Mouse (Mus musculus) Patski (cell line): ENCODE data around the gene Fgfr2. TPM values are rescaled to one million over a fixed set of nuclear protein-coding genes. Genes with fewer than 3 reads are reported as not detected.

Source experiments
- ATAC-seq: fragments of 100-300 bp; one replicate; pipeline ENCODE4 v1.8.0; 2021
- CTCF ChIA-PET: fragments of 350-600 bp; sonication (Branson Sonifier 250); formaldehyde crosslinking; loops from one replicate; lab custom pipeline; 2022; ENCODE audit warnings: inconsistent platforms; lab: Charles Lee
- POLR2A ChIA-PET: fragments of 350-600 bp; sonication (Branson Sonifier 250); formaldehyde crosslinking; loops from one replicate; lab custom pipeline; 2022; ENCODE audit warnings: antibody characterized with exemption, inconsistent platforms; lab: Charles Lee
- DNase-seq: peaks from one replicate; pipeline ENCODE4 v3.0.0-alpha.2; 2011; ENCODE audit warnings: low read depth, low spot score
- H3K27me3 ChIP-seq: fragments of 371-371 bp; one replicate; pipeline ENCODE4 v1.5.1; 2021
- CTCF ChIP-seq: fragments of 100-300 bp; IDR thresholded peaks from one replicate; pipeline ENCODE4 v1.5.1; 2021
- in situ Hi-C: fragments of 300-500 bp; cut with MboI; formaldehyde crosslinking; loops from 3 replicates; pipeline ENCODE4 v1.11.1; 2018; ENCODE audit warnings: low pct_unique_long_range_greater_than_20kb, mixed read lengths
- polyA plus RNA-seq: library from polyadenylated mRNA; unstranded; gene quantifications from one replicate; pipeline ENCODE4 v1.2.3, GENCODE M21; 2021

The Fgfr2 gene
- polyA plus RNA-seq, 1 experiment from 2014 or later: 48.8 TPM

DNA sequence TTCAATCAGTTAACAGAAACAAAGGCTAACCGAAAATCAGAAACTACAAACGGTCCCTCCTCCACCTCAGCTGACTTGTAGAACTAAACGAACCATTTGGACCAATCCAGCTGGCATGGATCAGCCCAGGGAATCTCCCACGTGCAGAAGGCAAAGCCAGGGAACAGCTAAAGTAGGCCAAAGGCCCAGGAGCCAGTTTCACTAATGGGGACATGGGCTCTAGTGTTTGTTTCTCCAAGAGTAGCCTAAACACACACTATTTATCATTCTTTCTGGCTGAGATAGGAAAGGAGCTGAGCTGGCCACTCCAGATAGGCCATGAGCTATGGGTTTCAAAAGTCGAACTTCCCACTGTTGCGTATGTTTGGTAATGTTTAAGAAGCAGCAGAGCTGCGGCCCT is 864.3 kb downstream of the Fgfr2 start:
- POLR2A ChIA-PET: no interaction called here
- TF ChIP-seq CTCF: no peak
- ATAC-seq (no peak), DNase-seq (no peak)
- no peaks in the 10 kb centered on the region for H3K27me3 ChIP-seq
- in situ Hi-C loops: no loop called here
- CTCF ChIA-PET: interaction anchor here (1.3 kb wide), 1 partner anchor 216 kb away, joined by 4 read pairs; no protein-coding TSS in a partner anchor

DNA sequence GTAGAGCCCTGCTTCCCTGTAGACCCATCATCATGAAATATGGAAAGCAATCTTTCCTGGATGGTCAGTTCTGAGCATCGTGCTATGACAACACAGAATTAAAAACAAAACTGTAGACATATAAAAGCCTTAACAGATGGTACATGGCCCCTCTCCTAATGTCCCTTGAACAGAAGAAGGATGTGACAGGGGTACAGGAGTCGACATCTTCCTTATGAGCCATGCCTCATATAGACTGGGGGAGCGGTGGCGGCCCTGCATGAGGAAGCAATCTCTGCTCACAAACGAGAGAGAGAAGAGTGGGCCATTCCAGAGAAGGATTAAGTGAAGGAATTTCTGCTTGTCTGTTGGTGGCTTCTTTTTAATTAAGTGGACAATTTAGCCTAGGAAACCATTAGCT is 864.9 kb downstream of the Fgfr2 start:
- DNase-seq (no peak), ATAC-seq (no peak)
- ChIA-PET CTCF (no interaction called here), POLR2A (no interaction called here)
- no peak for TF ChIP-seq CTCF
- in situ Hi-C loops: no loop called here
- no peaks in the 10 kb centered on the region for H3K27me3 ChIP-seq

DNA sequence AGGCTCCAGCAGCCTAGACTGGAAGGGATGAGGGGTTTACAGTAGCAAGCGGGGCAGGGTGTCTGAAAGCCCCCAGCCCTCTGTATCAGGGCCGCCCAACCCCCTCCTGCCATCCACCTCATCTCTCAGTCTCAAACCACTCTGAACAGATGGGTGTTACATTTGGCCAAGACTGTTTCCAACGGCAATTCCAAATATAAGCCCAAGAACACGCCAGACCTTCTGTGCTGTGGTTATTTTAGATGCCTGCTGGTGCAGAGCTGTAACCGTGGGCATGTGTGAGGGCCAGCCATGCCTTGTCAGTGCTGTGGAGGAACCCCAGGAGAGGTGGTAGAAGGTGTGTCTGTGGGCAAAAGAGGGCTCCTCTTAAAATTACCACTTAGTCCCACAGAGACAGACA is 869.6 kb downstream of the Fgfr2 start:
- no peak for ATAC-seq
- POLR2A ChIA-PET: no interaction called here

DNA sequence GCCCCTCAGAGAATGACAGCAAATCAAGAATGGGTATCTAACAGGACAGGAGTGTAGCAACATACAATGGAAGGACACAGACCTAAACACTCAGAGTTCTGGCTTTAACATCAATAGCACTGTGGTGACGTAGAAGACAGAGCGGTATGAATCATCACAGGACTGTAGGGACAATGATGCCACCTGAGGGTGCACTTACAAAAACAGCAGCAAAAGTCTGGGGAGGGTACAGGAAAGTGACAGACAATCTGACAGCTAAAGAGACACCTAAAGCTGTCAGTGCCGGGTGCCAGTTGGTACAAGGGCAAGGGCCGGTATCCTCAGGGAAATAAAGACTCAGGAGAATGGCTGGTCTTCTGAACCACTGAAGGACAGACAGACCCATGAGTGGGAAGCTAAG is 870.1 kb downstream of the Fgfr2 start:
- no peak for TF ChIP-seq CTCF
- ATAC-seq: no peak
- in situ Hi-C loops: no loop called here
- no peak for DNase-seq
- no peaks in the 10 kb centered on the region for H3K27me3 ChIP-seq
- CTCF ChIA-PET: no interaction called here
- POLR2A ChIA-PET: no interaction called here

More for the DNA sequence above, 869.6 kb downstream of the Fgfr2 start:
- no peak for DNase-seq
- no peak for TF ChIP-seq CTCF
- in situ Hi-C loops: no loop called here
- H3K27me3 ChIP-seq: no peaks in the 10 kb centered on the region
- CTCF ChIA-PET: no interaction called here

DNA sequence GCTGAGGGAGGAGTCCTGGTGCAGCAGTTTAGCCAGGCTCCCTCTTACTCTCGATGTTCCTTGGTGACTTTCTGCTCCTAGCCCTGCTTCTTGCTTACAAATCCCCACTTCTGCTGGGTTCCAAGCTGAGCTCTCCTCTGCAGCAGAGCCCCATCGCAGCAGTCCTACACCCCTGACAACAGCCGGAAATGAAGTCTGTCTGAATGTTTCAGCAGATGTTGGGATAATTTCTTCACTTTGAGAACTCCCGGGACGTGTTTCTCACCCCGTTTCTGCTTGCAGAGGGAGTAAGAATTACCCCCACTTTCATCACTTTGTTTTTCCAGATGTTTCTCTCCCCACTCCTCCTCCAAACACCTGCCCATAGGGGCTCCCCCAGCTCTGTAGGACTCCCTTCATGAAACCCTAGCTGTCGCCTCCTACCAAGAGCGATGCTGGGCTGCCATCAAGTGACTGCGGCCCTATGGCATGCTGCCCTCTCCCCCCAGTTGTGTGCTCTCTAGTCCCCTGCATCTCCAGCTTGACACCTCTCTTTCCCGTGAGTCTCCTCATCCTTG is 873.5 kb downstream of the Fgfr2 start:
- DNase-seq (no peak), ATAC-seq (no peak)
- ChIA-PET POLR2A (no interaction called here), CTCF (no interaction called here)
- no peak for TF ChIP-seq CTCF
- in situ Hi-C loops: no loop called here
- H3K27me3 ChIP-seq: no peaks in the 10 kb centered on the region

DNA sequence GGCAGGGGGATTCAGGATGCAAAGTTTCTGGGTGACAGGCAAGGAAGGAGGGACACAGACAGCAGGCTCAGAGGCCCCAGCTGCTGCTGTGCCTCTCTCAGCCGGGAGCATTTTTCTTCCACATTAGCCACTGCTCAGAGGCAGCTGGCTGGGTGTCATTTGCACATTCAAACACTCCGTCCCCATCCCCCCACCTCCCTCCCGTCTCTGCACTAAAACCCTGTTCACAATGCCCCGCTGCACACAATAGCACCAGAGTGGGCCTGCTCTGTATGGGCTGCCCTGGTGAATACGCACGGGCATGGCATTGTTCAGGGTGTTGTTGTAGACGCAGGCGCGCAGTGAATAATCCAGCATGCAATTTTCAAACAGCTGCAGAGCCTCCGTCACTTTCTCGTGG is 875.6 kb downstream of the Fgfr2 start:
- no peaks in the 10 kb centered on the region for H3K27me3 ChIP-seq
- no peak for ATAC-seq
- CTCF ChIA-PET: no interaction called here
- TF ChIP-seq CTCF: no peak
- POLR2A ChIA-PET: no interaction called here
- in situ Hi-C loops: no loop called here
- no peak for DNase-seq

DNA sequence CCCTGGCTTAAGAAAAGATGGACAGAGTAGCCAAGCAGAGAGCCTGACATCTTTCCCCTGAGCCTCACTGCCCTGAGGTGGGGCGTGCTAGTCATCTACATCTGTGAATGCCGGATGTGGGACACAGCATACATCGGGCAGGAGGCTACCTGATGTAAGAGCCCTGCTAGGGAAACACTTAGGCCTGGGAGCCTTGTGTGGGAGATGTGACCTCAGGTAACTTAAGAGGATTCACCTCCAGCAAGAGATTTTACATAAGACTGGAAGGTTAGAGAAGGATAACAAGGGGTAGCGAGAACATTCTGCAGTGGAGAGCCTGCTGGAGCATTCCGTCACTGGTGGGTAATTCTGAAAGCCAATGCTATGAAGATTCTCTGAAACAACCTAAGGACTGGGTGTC is 876.1 kb downstream of the Fgfr2 start:
- CTCF ChIA-PET: no interaction called here
- POLR2A ChIA-PET: no interaction called here
- H3K27me3 ChIP-seq: no peaks in the 10 kb centered on the region
- in situ Hi-C loops: no loop called here
- no peak for TF ChIP-seq CTCF
- DNase-seq (no peak), ATAC-seq (no peak)

DNA sequence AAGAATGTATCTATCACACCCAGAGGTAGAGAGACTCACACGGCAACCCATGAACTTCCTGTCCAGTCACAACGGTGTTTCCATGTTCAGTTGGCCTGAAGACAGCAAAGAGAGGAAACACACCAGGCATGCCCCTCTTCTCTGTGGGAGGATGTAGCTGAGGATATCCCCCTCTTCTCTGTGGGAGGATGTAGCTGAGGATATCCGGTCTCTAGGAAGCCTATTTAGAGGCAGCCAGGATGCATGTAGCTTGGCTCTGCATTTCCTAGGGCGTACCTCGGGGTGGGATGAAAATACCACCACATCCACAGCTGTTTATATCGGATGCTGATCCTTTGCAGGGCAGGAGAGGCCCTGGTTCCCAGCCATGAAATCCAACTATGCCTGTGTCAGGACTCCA is 877.4 kb downstream of the Fgfr2 start:
- ChIA-PET POLR2A (interaction anchor here (0.7 kb wide), 1 partner anchor 12 kb away, joined by 3 read pairs; no protein-coding TSS in a partner anchor), CTCF (no interaction called here)
- DNase-seq (no peak), ATAC-seq (no peak)
- no peak for TF ChIP-seq CTCF
- H3K27me3 ChIP-seq: no peaks in the 10 kb centered on the region
- in situ Hi-C loops: no loop called here

DNA sequence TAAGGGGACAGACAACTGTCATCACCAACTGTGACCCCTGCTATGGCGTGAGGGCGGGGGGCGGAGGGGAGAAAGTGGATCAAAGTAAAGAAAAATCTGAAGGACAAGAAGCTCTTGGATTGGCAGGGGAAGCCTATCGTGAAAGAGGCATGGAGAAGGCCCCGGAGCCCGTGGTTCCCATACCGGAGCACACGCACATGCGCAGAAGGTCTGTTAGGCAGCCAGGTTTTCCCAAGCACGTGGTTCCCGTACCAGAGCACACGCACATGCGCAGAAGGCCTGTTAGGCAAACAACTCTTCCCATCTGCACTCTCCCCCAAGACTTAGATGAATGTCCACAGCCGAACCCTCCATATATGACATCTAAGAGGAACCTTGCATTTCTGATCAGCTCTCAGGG is 878.5 kb downstream of the Fgfr2 start:
- H3K27me3 ChIP-seq: no peaks in the 10 kb centered on the region
- ATAC-seq (no peak), DNase-seq (no peak)
- ChIA-PET CTCF (no interaction called here), POLR2A (no interaction called here)
- in situ Hi-C loops: no loop called here
- no peak for TF ChIP-seq CTCF

DNA sequence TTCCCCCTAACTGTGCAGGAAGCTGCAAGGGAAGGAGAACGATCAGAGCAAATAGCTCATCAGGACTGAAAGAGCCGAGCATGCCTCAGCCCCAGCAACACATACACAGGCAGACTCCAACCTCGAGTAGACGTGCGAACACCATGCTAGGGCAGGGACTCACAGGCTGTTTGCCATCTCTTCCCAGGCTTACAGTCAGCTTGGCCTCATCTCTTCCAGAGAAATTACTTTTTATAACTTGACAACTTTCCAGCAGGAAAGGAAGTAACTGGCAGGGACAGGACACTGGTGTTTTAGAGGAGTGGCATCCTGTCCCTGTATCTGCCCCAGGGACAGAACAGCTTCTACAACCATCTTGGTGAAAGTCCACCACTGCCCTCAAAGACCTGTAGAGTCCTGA is 879.9 kb downstream of the Fgfr2 start:
- POLR2A ChIA-PET: no interaction called here
- TF ChIP-seq CTCF: no peak
- in situ Hi-C loops: no loop called here
- no peaks in the 10 kb centered on the region for H3K27me3 ChIP-seq
- no peak for ATAC-seq
- no peak for DNase-seq
- CTCF ChIA-PET: interaction anchor here (0.8 to 1.2 kb wide), 3 partner anchors 9 to 29 kb away, joined by 3 to 4 read pairs (median 3); no protein-coding TSS in a partner anchor

DNA sequence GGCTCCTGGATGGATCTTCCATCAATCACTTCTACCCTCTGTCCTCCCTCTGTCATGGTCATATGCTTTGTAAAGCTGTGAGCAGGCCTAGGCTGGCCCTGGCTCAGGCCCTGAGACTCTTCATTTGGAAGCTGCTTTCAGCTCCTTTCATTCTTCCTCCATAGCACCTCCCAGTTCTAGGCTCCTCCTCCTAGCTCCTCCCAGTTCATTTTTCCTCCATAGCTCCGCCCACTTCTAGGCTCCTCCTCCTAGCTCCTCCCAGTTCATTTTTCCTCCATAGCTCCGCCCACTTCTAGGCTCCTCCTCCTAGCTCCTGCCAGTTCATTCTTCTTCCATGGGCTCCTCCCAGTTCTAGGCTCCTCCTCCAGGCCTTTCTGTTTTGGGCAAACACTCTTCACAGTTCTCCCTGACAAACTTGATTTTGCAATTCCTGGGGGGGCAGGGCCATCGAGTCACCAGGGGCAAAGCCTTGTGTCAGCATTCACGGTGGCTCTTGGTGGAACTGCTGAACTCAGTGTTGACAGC is 880.5 kb downstream of the Fgfr2 start:
- POLR2A ChIA-PET: no interaction called here
- H3K27me3 ChIP-seq: no peaks in the 10 kb centered on the region
- ATAC-seq (peak; percentile 40), DNase-seq (no peak)
- in situ Hi-C loops: no loop called here
- CTCF ChIA-PET: no interaction called here
- no peak for TF ChIP-seq CTCF
